ENCODE assay signal across 11 mouse cellular contexts in genomic region chr13:78010176-78010575, GRCm38 (mm10). TPM values are rescaled to one million over a fixed set of nuclear protein-coding genes. Genes with fewer than 3 reads are reported as not detected.
A peak's percentile ranks its signal among the peaks of the same experiment; 100 is the strongest.
DNase-seq lines count a peak whose midpoint lies in the region.
"Had no signal": no experiment of that assay in that cellular context is flagged by ENCODE, and none has a peak within 500 bp of the region (broad histone marks: within the 10 kb centered on the region; RNA-seq: fewer than 3 reads in every experiment).

No protein-coding gene starts in this region.

- intact Hi-C loops in heart, postnatal 25 days (cut with DNase I) = no loop called here
- intact Hi-C loops in left cerebral cortex, postnatal 10 days (cut with DNase I) = no loop called here

- DNase-seq in 3T3-L1 (ENCODE audit: low read depth, low spot score) (peak; percentile 91), 416B (ENCODE audit: low read depth) (peak; percentile 26)
- DNase-seq in adrenal gland, adult 8-10 months = peak; percentile 18
- peak; percentile 9 to 45 for DNase-seq in adrenal gland, postnatal 36 days
- no peak for DNase-seq in heart, postnatal 25 days (ENCODE audit: low spot score)
- DNase-seq in left cerebral cortex, postnatal 10 days (ENCODE audit: extremely low spot score in 1 of 2, low spot score in 2 of 2) = no peak
- DNase-seq: cerebellum, adult 11-12 months; cerebellum, adult 9-10 months; cerebellum, postnatal 25 days; gastrocnemius, postnatal 25 days; kidney, adult 18-20 months had no signal

RNA-seq across cellular contexts. Expression of gene Pou5f2, which starts 14.5 kb away (rescaled TPM):
- total RNA-seq in adrenal gland, adult 8-10 months (2022) = 1 to 10 TPM in 3 of 4 experiments, under 1 TPM in 1; 0.93 to 4.9 (median 1.6) TPM
- total RNA-seq in adrenal gland, postnatal 36 days (2021) = 1 to 10 TPM in 1 of 2 experiments, under 1 TPM in 1; 0.99 to 1.1 TPM
- total RNA-seq in heart, postnatal 25 days (2021) = under 1 TPM; 0.29 to 0.31 TPM
- total RNA-seq in left cerebral cortex, postnatal 10 days (2021) = 1 to 10 TPM; 1.3 to 1.4 TPM

Comparison
In these comparisons a context has a peak if more than half of its experiments do, and no peak if none do; other contexts are left out.
1. DNase-seq: peak in 3T3-L1 (single experiment), 416B (single experiment), adrenal gland, adult 8-10 months (single experiment) and adrenal gland, postnatal 36 days (2 of 2); none in heart, postnatal 25 days (single experiment) and left cerebral cortex, postnatal 10 days (0 of 2).